Mouse (Mus musculus): ENCODE data around the gene Smarcc1.

DNA sequence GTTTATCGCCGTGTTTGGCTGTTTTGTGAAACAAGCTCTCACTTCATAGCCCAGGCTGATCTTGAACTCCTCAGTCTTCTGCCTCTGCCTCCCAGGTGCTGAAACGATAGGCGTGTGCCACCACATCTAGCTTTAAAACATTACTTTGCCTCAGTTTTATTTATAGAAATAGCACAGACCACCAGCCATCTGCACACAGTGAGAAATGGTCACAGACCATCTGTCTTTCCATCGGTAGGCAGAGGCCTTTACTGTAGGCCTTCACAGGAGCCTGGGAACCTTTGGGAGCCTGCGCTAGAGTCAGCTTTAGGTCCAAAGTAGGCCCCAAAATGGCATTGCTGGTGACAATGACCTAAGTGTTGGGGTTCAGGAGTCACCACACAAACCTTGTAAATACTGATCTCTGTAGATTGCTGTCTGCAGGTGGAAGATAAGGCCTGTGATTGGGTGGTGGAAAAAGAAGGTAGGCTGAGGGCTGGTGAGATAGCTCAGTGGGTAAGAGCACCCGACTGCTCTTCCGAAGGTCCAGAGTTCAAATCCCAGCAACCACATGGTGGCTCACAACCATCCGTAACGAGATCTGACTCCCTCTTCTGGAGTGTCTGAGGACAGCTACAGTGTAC lies 166.7 kb downstream of the Smarcc1 start:
- no peak for TF ChIP-seq CTCF (IDR thresholded peaks at IDR 0.05; ENCODE audit: low read depth)
- TF ChIP-seq EP300 (IDR thresholded peaks at IDR 0.05; ENCODE audit: low read depth), result no peak
